Mouse (Mus musculus): Measurements from ENCODE around the gene Foxp4. TPM values are rescaled to one million over a fixed set of nuclear protein-coding genes. Genes with fewer than 3 reads are reported as not detected.

Gene Foxp4
- polyA plus RNA-seq, 1 experiment from 2014 or later = 34.5 TPM

GRCm38 (mm10) chr17:47952368-47953081, 28.1 kb upstream of the Foxp4 start:
- Histone ChIP-seq H3K27ac (ENCODE audit: low read depth, low read length) (no peak overlapping the region), H3K9ac (ENCODE audit: low read length) (no peak overlapping the region), H3K4me3 (ENCODE audit: low read depth, low read length) (no peak overlapping the region), H3K4me2 (ENCODE audit: low read depth) (no peak overlapping the region), H3K27me3 (ENCODE audit: control insufficient read depth, insufficient read depth, low read length) (no peaks in the 10 kb centered on the region), H3K9me3 (ENCODE audit: control insufficient read depth, low read length) (no peaks in the 10 kb centered on the region), H3K4me1 (ENCODE audit: control insufficient read depth, insufficient read depth, low read length) (peaks cover 12% of the 10 kb centered on the region), H3K36me3 (ENCODE audit: control insufficient read depth, insufficient read depth, low read length) (no peaks in the 10 kb centered on the region)
- no peak for ATAC-seq (ENCODE audit: insufficient read depth, low FRiP score, low TSS enrichment)
- WGBS = 29% methylated on average over 12 of the region's 12 CpGs
- no peak for DNase-seq (ENCODE audit: low spot score)

DNA sequence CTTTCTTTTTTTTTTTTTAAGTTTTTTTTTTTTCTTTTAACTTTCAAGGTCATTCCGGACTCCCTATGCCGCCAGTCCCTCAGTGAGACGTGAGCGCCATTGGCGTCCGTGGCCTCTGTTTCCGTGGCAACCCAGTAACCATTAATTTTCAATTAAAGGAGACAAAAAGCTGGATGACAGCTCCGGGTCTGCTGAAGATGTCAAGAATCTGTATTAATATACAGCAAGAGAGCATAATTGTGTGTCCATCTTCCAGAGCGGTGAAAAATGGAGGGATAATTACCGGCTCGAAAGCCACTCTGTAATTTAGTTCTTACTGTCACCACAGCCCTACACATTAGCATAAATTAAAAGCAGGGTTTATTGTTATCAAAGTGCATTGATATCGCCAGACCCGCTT, 27.0 kb upstream of the Foxp4 start:
- H3K27me3 ChIP-seq (ENCODE audit: control insufficient read depth, insufficient read depth, low read length) = no peaks in the 10 kb centered on the region
- H3K27ac ChIP-seq (ENCODE audit: low read depth, low read length) = no peak overlapping the region

DNA sequence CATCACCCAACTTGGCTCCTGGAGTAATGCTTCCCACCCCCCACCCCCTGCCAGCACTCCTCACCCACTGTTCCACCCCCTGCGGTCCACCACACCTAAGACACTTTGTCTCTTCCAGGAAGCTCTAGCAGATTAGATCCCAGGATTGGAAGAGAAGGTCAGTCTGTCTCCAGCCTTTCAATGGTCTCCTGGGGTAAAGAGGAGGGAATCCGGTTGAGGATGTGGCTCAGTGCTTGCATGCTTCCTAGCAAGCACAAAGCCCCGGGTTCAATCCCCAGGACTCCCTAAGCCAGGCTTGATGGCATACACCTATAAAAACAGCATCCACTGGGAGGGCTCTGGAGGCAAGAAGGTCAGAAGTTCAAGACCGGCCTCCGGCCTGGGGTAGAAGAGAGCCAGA, 26.4 kb upstream of the Foxp4 start:
- Histone ChIP-seq H3K9me3 (ENCODE audit: control insufficient read depth, low read length) (no peaks in the 10 kb centered on the region), H3K27ac (ENCODE audit: low read depth, low read length) (no peak overlapping the region), H3K27me3 (ENCODE audit: control insufficient read depth, insufficient read depth, low read length) (no peaks in the 10 kb centered on the region), H3K9ac (ENCODE audit: low read length) (no peak overlapping the region), H3K4me1 (ENCODE audit: control insufficient read depth, insufficient read depth, low read length) (peaks cover 22% of the 10 kb centered on the region), H3K4me3 (ENCODE audit: low read depth, low read length) (no peak overlapping the region), H3K36me3 (ENCODE audit: control insufficient read depth, insufficient read depth, low read length) (no peaks in the 10 kb centered on the region), H3K4me2 (ENCODE audit: low read depth) (no peak overlapping the region)
- ATAC-seq (ENCODE audit: insufficient read depth, low FRiP score, low TSS enrichment) (no peak), DNase-seq (ENCODE audit: low spot score) (no peak)
- WGBS = 80% methylated on average over 5 of the region's 5 CpGs

More for the DNA sequence above, 27.0 kb upstream of the Foxp4 start:
- DNase-seq (ENCODE audit: low spot score) (peak; percentile 47), ATAC-seq (ENCODE audit: insufficient read depth, low FRiP score, low TSS enrichment) (no peak)
- H3K36me3 ChIP-seq (ENCODE audit: control insufficient read depth, insufficient read depth, low read length) = no peaks in the 10 kb centered on the region
- 44% methylated on average over 13 of the region's 13 CpGs for WGBS
- H3K9me3 ChIP-seq (ENCODE audit: control insufficient read depth, low read length) = no peaks in the 10 kb centered on the region
- no peak overlapping the region for H3K4me3 ChIP-seq (ENCODE audit: low read depth, low read length)
- H3K4me2 ChIP-seq (ENCODE audit: low read depth) = no peak overlapping the region
- peaks cover 22% of the 10 kb centered on the region for H3K4me1 ChIP-seq (ENCODE audit: control insufficient read depth, insufficient read depth, low read length)
- no peak overlapping the region for H3K9ac ChIP-seq (ENCODE audit: low read length)

- Histone ChIP-seq H3K36me3 (ENCODE audit: control insufficient read depth, insufficient read depth, low read length) (no peaks in the 10 kb centered on the region), H3K9me3 (ENCODE audit: control insufficient read depth, low read length) (no peaks in the 10 kb centered on the region; the same call in 1 of the 2 replicates), H3K4me3 (ENCODE audit: low read depth, low read length) (no peak overlapping the region), H3K27ac (ENCODE audit: low read depth, low read length) (no peak overlapping the region), H3K4me1 (ENCODE audit: control insufficient read depth, insufficient read depth, low read length) (peaks cover 22% of the 10 kb centered on the region), H3K27me3 (ENCODE audit: control insufficient read depth, insufficient read depth, low read length) (no peaks in the 10 kb centered on the region), H3K9ac (ENCODE audit: low read length) (no peak overlapping the region), H3K4me2 (ENCODE audit: low read depth) (no peak overlapping the region)
- no peak for DNase-seq (ENCODE audit: low spot score)
- ATAC-seq (ENCODE audit: insufficient read depth, low FRiP score, low TSS enrichment) = no peak
- WGBS = 92% methylated on average over 12 of the region's 12 CpGs
These were observed 25.0 kb upstream of the Foxp4 start for GRCm38 (mm10) chr17:47949441-47949840.

DNA sequence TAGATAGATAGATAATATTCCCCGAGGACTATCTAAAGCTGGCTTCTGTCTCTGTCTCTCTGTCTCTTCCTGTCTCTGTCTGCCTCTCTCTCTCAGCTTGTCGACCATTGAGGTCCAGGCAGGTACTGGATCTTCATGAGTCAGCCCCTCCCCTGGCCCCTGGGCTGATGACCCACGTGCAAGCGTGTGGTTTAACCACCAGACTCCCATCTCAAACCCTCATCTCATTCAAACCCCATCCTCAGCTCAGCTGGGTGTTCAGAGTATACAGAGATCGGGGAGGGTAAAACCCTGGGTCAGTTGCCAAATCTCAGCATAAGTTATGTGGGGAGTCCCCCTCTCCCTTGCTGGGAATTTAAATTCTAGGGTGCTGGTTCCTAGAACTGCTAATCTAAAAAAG, 24.3 kb upstream of the Foxp4 start:
- Histone ChIP-seq H3K36me3 (ENCODE audit: control insufficient read depth, insufficient read depth, low read length) (no peaks in the 10 kb centered on the region), H3K27me3 (ENCODE audit: control insufficient read depth, insufficient read depth, low read length) (no peaks in the 10 kb centered on the region), H3K4me2 (ENCODE audit: low read depth) (no peak overlapping the region), H3K9me3 (ENCODE audit: control insufficient read depth, low read length) (no peaks in the 10 kb centered on the region; the same call in 1 of the 2 replicates), H3K4me1 (ENCODE audit: control insufficient read depth, insufficient read depth, low read length) (peaks cover 22% of the 10 kb centered on the region), H3K27ac (ENCODE audit: low read depth, low read length) (no peak overlapping the region), H3K4me3 (ENCODE audit: low read depth, low read length) (no peak overlapping the region), H3K9ac (ENCODE audit: low read length) (no peak overlapping the region)
- 80% methylated on average over 5 of the region's 5 CpGs for WGBS
- ATAC-seq (ENCODE audit: insufficient read depth, low FRiP score, low TSS enrichment) (no peak), DNase-seq (ENCODE audit: low spot score) (no peak)

DNA sequence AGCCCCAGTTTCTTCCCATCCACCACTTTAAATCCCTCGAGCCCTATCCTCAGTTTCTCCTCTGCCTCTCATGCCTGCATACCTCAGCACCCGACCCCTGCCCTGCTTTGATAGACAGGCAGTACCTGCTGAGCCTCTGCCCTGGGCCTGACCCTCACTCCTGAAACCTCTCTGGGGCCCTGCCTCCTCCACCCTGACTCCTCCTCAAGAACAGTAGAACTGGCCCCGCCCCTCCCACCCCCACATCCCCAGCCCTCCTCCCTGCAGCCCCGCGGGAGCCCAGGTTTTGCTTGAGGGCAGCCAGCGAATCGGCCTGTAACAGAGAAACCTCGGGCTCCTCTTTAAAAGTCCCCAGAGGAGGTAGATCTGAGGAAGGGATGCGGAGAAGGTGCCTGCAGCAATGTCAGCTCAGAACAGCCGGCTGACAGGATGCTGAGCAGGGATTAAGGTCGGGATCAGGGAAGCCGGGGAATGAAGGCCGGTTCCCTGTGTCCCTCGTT, 22.5 kb upstream of the Foxp4 start:
- peaks cover 16% of the 10 kb centered on the region for H3K4me1 ChIP-seq (ENCODE audit: control insufficient read depth, insufficient read depth, low read length)
- DNase-seq (ENCODE audit: low spot score) = peak; percentile 55
- H3K9me3 ChIP-seq (ENCODE audit: control insufficient read depth, low read length) = no peaks in the 10 kb centered on the region; the same call in 1 of the 2 replicates
- H3K27me3 ChIP-seq (ENCODE audit: control insufficient read depth, insufficient read depth, low read length) = no peaks in the 10 kb centered on the region
- peak; percentile 53; the same call in 1 of the 2 replicates for ATAC-seq (ENCODE audit: insufficient read depth, low FRiP score, low TSS enrichment)
- 2% methylated on average over 14 of the region's 14 CpGs for WGBS
- no peaks in the 10 kb centered on the region for H3K36me3 ChIP-seq (ENCODE audit: control insufficient read depth, insufficient read depth, low read length)
- H3K4me2 ChIP-seq (ENCODE audit: low read depth) = peak overlapping the region; percentile 29
- H3K4me3 ChIP-seq (ENCODE audit: low read depth, low read length) = no peak overlapping the region
- H3K27ac ChIP-seq (ENCODE audit: low read depth, low read length) = peak overlapping the region; percentile 17; the same call in 1 of the 2 replicates
- no peak overlapping the region for H3K9ac ChIP-seq (ENCODE audit: low read length)

- no peak overlapping the region for H3K27ac ChIP-seq (ENCODE audit: low read depth, low read length)
- 67% methylated on average over 3 of the region's 3 CpGs for WGBS
- no peak for ATAC-seq (ENCODE audit: insufficient read depth, low FRiP score, low TSS enrichment)
- no peak overlapping the region for H3K4me3 ChIP-seq (ENCODE audit: low read depth, low read length)
- H3K36me3 ChIP-seq (ENCODE audit: control insufficient read depth, insufficient read depth, low read length) = no peaks in the 10 kb centered on the region
- peaks cover 10% of the 10 kb centered on the region for H3K4me1 ChIP-seq (ENCODE audit: control insufficient read depth, insufficient read depth, low read length)
- no peak overlapping the region for H3K9ac ChIP-seq (ENCODE audit: low read length)
- H3K4me2 ChIP-seq (ENCODE audit: low read depth) = no peak overlapping the region
- H3K27me3 ChIP-seq (ENCODE audit: control insufficient read depth, insufficient read depth, low read length) = no peaks in the 10 kb centered on the region
- H3K9me3 ChIP-seq (ENCODE audit: control insufficient read depth, low read length) = no peaks in the 10 kb centered on the region; the same call in 1 of the 2 replicates
- DNase-seq (ENCODE audit: low spot score) = no peak
These were observed 21.7 kb upstream of the Foxp4 start for GRCm38 (mm10) chr17:47946111-47946510.

GRCm38 (mm10) chr17:47943103-47943870, 18.8 kb upstream of the Foxp4 start:
- Histone ChIP-seq H3K4me3 (ENCODE audit: low read depth, low read length) (no peak overlapping the region), H3K4me2 (ENCODE audit: low read depth) (no peak overlapping the region), H3K9me3 (ENCODE audit: control insufficient read depth, low read length) (no peaks in the 10 kb centered on the region; the same call in 1 of the 2 replicates), H3K36me3 (ENCODE audit: control insufficient read depth, insufficient read depth, low read length) (no peaks in the 10 kb centered on the region), H3K27ac (ENCODE audit: low read depth, low read length) (no peak overlapping the region), H3K27me3 (ENCODE audit: control insufficient read depth, insufficient read depth, low read length) (no peaks in the 10 kb centered on the region), H3K9ac (ENCODE audit: low read length) (no peak overlapping the region), H3K4me1 (ENCODE audit: control insufficient read depth, insufficient read depth, low read length) (peaks cover 10% of the 10 kb centered on the region)
- ATAC-seq (ENCODE audit: insufficient read depth, low FRiP score, low TSS enrichment) = no peak
- DNase-seq (ENCODE audit: low spot score) = no peak
- 45% methylated on average over 9 of the region's 9 CpGs for WGBS
